Mouse (Mus musculus): ENCODE results near the gene Ftcd.

GRCm38 (mm10) chr10:76622411-76622810 lies 47.0 kb downstream of the Ftcd start:
- TF ChIP-seq CTCF (conservative IDR thresholded peaks at IDR 0.05; ENCODE audit: insufficient read depth, insufficient read length, low read depth, low read length) (no peak), POLR2A (IDR thresholded peaks at IDR 0.05; ENCODE audit: low read depth, low read length) (no peak)

Data from kidney, adult 2 months (tissue).